Mouse (Mus musculus): ENCODE results near the gene C9.

DNA sequence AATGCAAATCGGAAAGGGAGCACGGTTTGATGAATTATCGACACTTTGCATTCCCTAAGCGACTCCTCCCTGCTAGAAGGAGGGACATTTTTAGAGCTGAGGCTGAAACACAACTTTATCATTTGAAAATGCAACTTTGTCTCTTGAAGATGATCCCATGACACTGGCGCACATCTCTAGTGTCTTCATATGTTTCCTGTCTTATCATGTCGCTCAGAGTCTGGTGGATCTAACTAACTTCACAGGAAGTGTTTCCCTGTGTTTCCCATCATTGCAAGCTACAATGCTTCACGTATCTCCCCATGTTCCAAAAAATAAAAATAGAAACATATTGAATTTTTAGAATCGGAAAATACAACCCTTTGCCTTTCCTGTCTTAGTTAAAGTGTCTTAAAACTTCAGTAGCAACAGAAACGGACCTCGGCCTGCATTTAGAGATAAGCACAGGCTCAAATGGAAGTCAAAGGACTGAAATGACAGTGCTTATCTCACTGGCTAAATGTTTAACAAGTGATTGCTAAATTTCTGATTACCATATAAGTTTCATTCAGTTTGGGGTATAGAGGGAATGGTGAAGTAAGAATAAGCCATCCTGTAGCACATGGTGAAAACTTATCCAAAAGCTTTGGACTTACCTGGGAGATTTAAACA is 75.5 kb downstream of the C9 start:
- TF ChIP-seq CTCF (IDR thresholded peaks at IDR 0.05; ENCODE audit: low read depth, low read length) (no peak), EP300 (IDR thresholded peaks at IDR 0.05; ENCODE audit: insufficient read depth, low read depth, low read length) (no peak), POLR2A (IDR thresholded peaks at IDR 0.05; ENCODE audit: insufficient read depth, low read length) (no peak)

Measured in ES-Bruce4 (cell line).